ENCODE assay signal across 8 mouse cellular contexts in the genomic region with DNA sequence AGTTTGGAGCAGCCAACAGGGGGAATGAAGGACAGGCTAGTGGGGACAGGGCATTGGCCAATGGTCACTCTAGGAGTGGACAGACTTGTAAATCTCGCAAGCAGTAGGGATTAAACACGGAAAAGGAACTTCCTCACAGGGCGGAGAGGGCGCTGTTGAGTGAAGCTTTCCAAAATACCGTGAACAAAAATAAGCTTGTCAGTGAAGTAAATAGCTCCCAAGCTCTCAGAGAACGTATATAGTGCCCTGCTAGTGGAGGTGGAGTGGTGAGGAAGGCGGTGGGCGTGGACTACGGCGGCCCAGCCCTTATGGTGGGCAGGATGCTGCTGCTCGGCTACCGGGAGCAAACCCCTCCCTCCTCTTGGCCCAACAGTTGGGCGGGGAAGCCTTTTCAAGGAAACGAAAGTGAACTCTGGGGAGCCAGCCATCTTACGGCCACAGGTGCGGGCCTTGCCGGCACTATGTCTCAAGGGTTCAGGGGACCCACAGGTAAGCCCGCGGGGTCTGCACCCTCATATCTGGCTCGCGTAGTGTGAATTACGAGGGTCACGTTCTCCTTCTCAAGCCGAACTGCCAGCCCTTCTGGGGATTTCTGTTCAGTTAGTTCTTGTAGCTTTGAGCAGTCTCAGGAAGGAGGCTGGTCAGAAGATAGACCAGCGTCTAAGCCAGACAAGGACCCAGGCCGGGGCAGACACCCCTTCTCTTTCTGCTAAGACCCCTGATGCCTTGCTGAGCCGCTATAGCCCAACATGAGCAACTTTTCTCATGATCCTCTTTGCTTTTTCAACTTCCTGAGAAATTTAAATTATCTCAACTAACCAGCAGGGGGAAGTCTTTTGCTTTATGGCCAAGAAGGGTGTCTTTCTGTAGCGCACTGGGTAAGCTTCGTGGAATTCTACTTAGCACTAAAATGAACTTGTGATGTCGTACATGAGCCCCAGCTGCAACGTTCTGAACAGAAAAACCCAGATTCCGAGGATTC. TPM values are rescaled to one million over a fixed set of nuclear protein-coding genes. Genes with fewer than 3 reads are reported as not detected.
DNase-seq lines count a peak whose midpoint lies in the region; ATAC-seq and TF ChIP-seq lines count a peak whose summit lies in the region.

No protein-coding gene starts in this region.

- H3K9ac ChIP-seq in intestine, embryonic 16.5 days (ENCODE audit: low read depth, low read length), result peak overlapping the region; percentile 79
- 0 out of 2 replicates have a peak overlapping the region, but pooled peaks have one; percentile 44 for H3K9ac ChIP-seq in midbrain, postnatal 0 days (replicated peaks; ENCODE audit: low read length, poor library complexity, severe bottlenecking)

- no peaks in the 10 kb centered on the region for H3K27me3 ChIP-seq in intestine, embryonic 16.5 days (replicated peaks; ENCODE audit: control insufficient read depth, insufficient read depth, low read length)
- no peaks in the 10 kb centered on the region for H3K27me3 ChIP-seq in midbrain, postnatal 0 days (ENCODE audit: insufficient read depth, low read length)

- H3K9me3 ChIP-seq in intestine, embryonic 16.5 days (ENCODE audit: control insufficient read depth, low read length), result no peaks in the 10 kb centered on the region
- no peaks in the 10 kb centered on the region for H3K9me3 ChIP-seq in midbrain, postnatal 0 days (ENCODE audit: low read length)

- TF ChIP-seq CTCF in midbrain, postnatal 0 days (IDR thresholded peaks at IDR 0.05), result peak; percentile 72

- WGBS in intestine, embryonic 16.5 days, result under 1% methylated on average over 32 of the region's 32 CpGs
- WGBS in midbrain, postnatal 0 days, result 2% methylated on average over 32 of the region's 32 CpGs

- peaks cover 9% of the 10 kb centered on the region for H3K4me1 ChIP-seq in intestine, embryonic 16.5 days (ENCODE audit: control insufficient read depth, insufficient read depth, low read length)
- no peaks in the 10 kb centered on the region for H3K4me1 ChIP-seq in midbrain, postnatal 0 days (ENCODE audit: insufficient read depth, low read length)

- H3K4me3 ChIP-seq in intestine, embryonic 16.5 days (ENCODE audit: low read length), result peak overlapping the region; percentile 75
- peak overlapping the region; percentile 37 for H3K4me3 ChIP-seq in midbrain, postnatal 0 days (ENCODE audit: low read depth, low read length)

- H3K4me2 ChIP-seq in intestine, embryonic 16.5 days (ENCODE audit: low read depth, low read length), result peak overlapping the region; percentile 73
- H3K4me2 ChIP-seq in midbrain, postnatal 0 days (ENCODE audit: low read depth, low read length, poor library complexity, severe bottlenecking), result peak overlapping the region; percentile 55

- ATAC-seq in intestine, embryonic 16.5 days, result peak; percentile 96
- peak; percentile 69; the same call in 1 of the 2 replicates for ATAC-seq in midbrain, postnatal 0 days (ENCODE audit: low FRiP score)

- H3K27ac ChIP-seq in intestine, embryonic 16.5 days (ENCODE audit: low read length), result peak overlapping the region; percentile 77
- peak overlapping the region; percentile 55 for H3K27ac ChIP-seq in midbrain, postnatal 0 days (ENCODE audit: low read depth, low read length)

- no peaks in the 10 kb centered on the region for H3K36me3 ChIP-seq in intestine, embryonic 16.5 days (ENCODE audit: control insufficient read depth, insufficient read depth, low read length)
- H3K36me3 ChIP-seq in midbrain, postnatal 0 days (ENCODE audit: insufficient read depth, low read length), result peaks cover 10% of the 10 kb centered on the region; the same call in 1 of the 2 replicates

- DNase-seq in 416B (ENCODE audit: low read depth), result peak; percentile 95
- DNase-seq in adrenal gland, adult 8-10 months, result peak; percentile 86
- DNase-seq in embryo, embryonic 9.5 days (ENCODE audit: extremely low spot score), result peak; percentile 77
- peak; percentile 42 for DNase-seq in gonadal fat pad, adult 2 months (ENCODE audit: low read depth)
- peak; percentile 94 for DNase-seq in liver
- DNase-seq in midbrain, postnatal 0 days (ENCODE audit: low spot score), result peak; percentile 67
- DNase-seq in spleen, postnatal 36 days (ENCODE audit: low spot score in 2 of 2), result peak; percentile 96

RNA-seq across cellular contexts. Expression of a gene that starts 15.8 kb away (rescaled TPM):
- total RNA-seq in adrenal gland, adult 8-10 months (2022), result 10 to 100 TPM; 38.7 to 57.6 (median 46.9) TPM
- 26.3 and 28.9 TPM in 2 replicates for polyA plus RNA-seq in gonadal fat pad, adult 2 months (2012; rRNA removed)
- polyA plus RNA-seq in intestine, embryonic 16.5 days (2015; fragmentation: Nextera tagmentation; extraction: Ambion mirVana), result 8.6 and 10.2 TPM in 2 replicates
- total RNA-seq in midbrain, postnatal 0 days (2014; rRNA removed), result 77.1 and 93.6 TPM in 2 replicates
- 21.8 and 22.9 TPM in 2 replicates for polyA plus RNA-seq in midbrain, postnatal 0 days (2015; fragmentation: Nextera tagmentation; extraction: Ambion mirVana)

RNA-seq across cellular contexts. Expression of a gene that starts 33.8 kb away (rescaled TPM):
- 1 to 10 TPM; 4.9 to 7.5 (median 5.6) TPM for total RNA-seq in adrenal gland, adult 8-10 months (2022)
- 1.2 and 1.4 TPM in 2 replicates for polyA plus RNA-seq in gonadal fat pad, adult 2 months (2012; rRNA removed)
- 1.5 and 1.7 TPM in 2 replicates for polyA plus RNA-seq in intestine, embryonic 16.5 days (2015; fragmentation: Nextera tagmentation; extraction: Ambion mirVana)
- total RNA-seq in midbrain, postnatal 0 days (2014; rRNA removed), result 47.3 and 53.6 TPM in 2 replicates
- polyA plus RNA-seq in midbrain, postnatal 0 days (2015; fragmentation: Nextera tagmentation; extraction: Ambion mirVana), result 20.5 and 20.9 TPM in 2 replicates

RNA-seq across cellular contexts. Expression of a gene that starts 42.8 kb away (rescaled TPM):
- 10 to 100 TPM; 65.6 to 74.6 (median 72.5) TPM for total RNA-seq in adrenal gland, adult 8-10 months (2022)
- polyA plus RNA-seq in gonadal fat pad, adult 2 months (2012; rRNA removed), result 23.4 TPM in 2 replicates
- polyA plus RNA-seq in intestine, embryonic 16.5 days (2015; fragmentation: Nextera tagmentation; extraction: Ambion mirVana), result 8.2 and 11.5 TPM in 2 replicates
- total RNA-seq in midbrain, postnatal 0 days (2014; rRNA removed), result 59.1 and 62.2 TPM in 2 replicates
- polyA plus RNA-seq in midbrain, postnatal 0 days (2015; fragmentation: Nextera tagmentation; extraction: Ambion mirVana), result 8.9 and 9.4 TPM in 2 replicates

Comparison
In these comparisons a context has a peak if more than half of its experiments do, and no peak if none do; other contexts are left out.
1. Peak in every context shown above with its lines: DNase-seq, ATAC-seq, H3K4me3 ChIP-seq and H3K27ac ChIP-seq.
2. DNase-seq: peak in every context shown above with its lines; median percentile 96 in spleen, postnatal 36 days; 95 in 416B; 94 in liver; 86 in adrenal gland, adult 8-10 months; 77 in embryo, embryonic 9.5 days; 67 in midbrain, postnatal 0 days; 42 in gonadal fat pad, adult 2 months.